Mouse (Mus musculus): Measurements from ENCODE around the gene Mt1.
A peak's percentile ranks its signal among the peaks of the same experiment; 100 is the strongest.
"Not testable (repeated sequence)": the region's sequence is repeated elsewhere in the genome, so short reads cannot be mapped to it uniquely, and the experiment has no call there.

Mt1 gene

GRCm38 (mm10) chr8:94178857-94179712 lies at the start of gene Mt1:
Mt1 (plus strand) TSS chr8:94179082.
- peak; percentile 95 for DNase-seq (ENCODE audit: extremely low read depth, insufficient read length, low spot score)

GRCm38 (mm10) chr8:94129133-94129789 lies 49.6 kb upstream of the Mt1 start:
- DNase-seq (ENCODE audit: extremely low read depth, insufficient read length, low spot score): no peak

GRCm38 (mm10) chr8:94130126-94130525 lies 48.8 kb upstream of the Mt1 start:
- no peak for DNase-seq (ENCODE audit: extremely low read depth, insufficient read length, low spot score)

- DNase-seq (ENCODE audit: extremely low read depth, insufficient read length, low spot score): peak; percentile 52
These were observed 46.8 kb upstream of the Mt1 start for GRCm38 (mm10) chr8:94132096-94132495.

GRCm38 (mm10) chr8:94134601-94135000 lies 44.3 kb upstream of the Mt1 start:
- DNase-seq (ENCODE audit: extremely low read depth, insufficient read length, low spot score): peak; percentile 75

GRCm38 (mm10) chr8:94135556-94135955 lies 43.3 kb upstream of the Mt1 start:
- DNase-seq (ENCODE audit: extremely low read depth, insufficient read length, low spot score): no peak

- DNase-seq (ENCODE audit: extremely low read depth, insufficient read length, low spot score): no peak
These were observed 42.7 kb upstream of the Mt1 start for GRCm38 (mm10) chr8:94136192-94136591.

- DNase-seq (ENCODE audit: extremely low read depth, insufficient read length, low spot score): no peak
These were observed 41.9 kb upstream of the Mt1 start, which contains the start of gene Mt4 for GRCm38 (mm10) chr8:94136933-94137332. Mt4 (plus strand) TSS chr8:94137197.

GRCm38 (mm10) chr8:94140266-94140795 lies 38.6 kb upstream of the Mt1 start:
- DNase-seq (ENCODE audit: extremely low read depth, insufficient read length, low spot score): no peak

- DNase-seq (ENCODE audit: extremely low read depth, insufficient read length, low spot score): peak; percentile 23
These were observed 30.6 kb upstream of the Mt1 start for GRCm38 (mm10) chr8:94148236-94148635.

- DNase-seq (ENCODE audit: extremely low read depth, insufficient read length, low spot score): no peak
These were observed 28.0 kb upstream of the Mt1 start for GRCm38 (mm10) chr8:94150925-94151324.

GRCm38 (mm10) chr8:94152513-94153300 lies 26.2 kb upstream of the Mt1 start, which contains the start of gene Mt3:
Mt3 (plus strand) TSS chr8:94152607.
- no peak for DNase-seq (ENCODE audit: extremely low read depth, insufficient read length, low spot score)

- no peak for DNase-seq (ENCODE audit: extremely low read depth, insufficient read length, low spot score)
These were observed 25.4 kb upstream of the Mt1 start for GRCm38 (mm10) chr8:94153451-94153850.

- DNase-seq (ENCODE audit: extremely low read depth, insufficient read length, low spot score): no peak
These were observed 24.3 kb upstream of the Mt1 start for GRCm38 (mm10) chr8:94154537-94154936.

- DNase-seq (ENCODE audit: extremely low read depth, insufficient read length, low spot score): no peak
These were observed 22.8 kb upstream of the Mt1 start for GRCm38 (mm10) chr8:94156092-94156491.

GRCm38 (mm10) chr8:94165772-94166171 lies 13.1 kb upstream of the Mt1 start:
- not testable (repeated sequence) for DNase-seq (ENCODE audit: extremely low read depth, insufficient read length, low spot score)

GRCm38 (mm10) chr8:94167244-94167643 lies 11.6 kb upstream of the Mt1 start:
- DNase-seq (ENCODE audit: extremely low read depth, insufficient read length, low spot score): no peak

GRCm38 (mm10) chr8:94169547-94169946 lies 9.3 kb upstream of the Mt1 start:
- DNase-seq (ENCODE audit: extremely low read depth, insufficient read length, low spot score): no peak

- peak; percentile 42 for DNase-seq (ENCODE audit: extremely low read depth, insufficient read length, low spot score)
These were observed 7.5 kb upstream of the Mt1 start for GRCm38 (mm10) chr8:94171321-94171755.

GRCm38 (mm10) chr8:94172075-94172808 lies 6.6 kb upstream of the Mt1 start, which contains the start of gene Mt2:
Mt2 (plus strand) TSS chr8:94172664.
- peak; percentile 53 for DNase-seq (ENCODE audit: extremely low read depth, insufficient read length, low spot score)
